Mouse (Mus musculus) erythroblast, embryonic 14.5 days (primary cell): ENCODE data around the gene Slf2. TPM values are rescaled to one million over a fixed set of nuclear protein-coding genes. Genes with fewer than 3 reads are reported as not detected.

Experiments
- H3K27me3 ChIP-seq: 2 replicates; pipeline ENCODE4 v1.6.1; 2012; ENCODE audit warnings: inconsistent platforms; ENCODE audit not compliant: control insufficient read depth
- H3K36me3 ChIP-seq: 2 replicates; pipeline ENCODE4 v1.6.1; 2012; ENCODE audit warnings: mild to moderate bottlenecking, inconsistent platforms; ENCODE audit not compliant: control insufficient read depth
- H3K4me1 ChIP-seq: 2 replicates; pipeline ENCODE4 v1.6.1; 2012; ENCODE audit warnings: inconsistent platforms; ENCODE audit not compliant: control insufficient read depth
- H3K4me3 ChIP-seq: replicated peaks from 2 replicates; pipeline ENCODE3; 2012; ENCODE audit warnings: moderate library complexity, mild to moderate bottlenecking, inconsistent platforms
- H3K9me3 ChIP-seq: 2 replicates; pipeline ENCODE4 v1.6.1; 2012; ENCODE audit warnings: low read length, inconsistent platforms, mixed read lengths; ENCODE audit not compliant: control insufficient read depth
- GATA1 ChIP-seq: IDR thresholded peaks from 2 replicates; pipeline ENCODE4 v1.6.1; 2012; ENCODE audit warnings: low read length, inconsistent platforms, mixed read lengths
- TAL1 ChIP-seq: IDR thresholded peaks from 3 replicates; pipeline ENCODE4 v1.6.1; 2012; ENCODE audit warnings: low read length, inconsistent platforms, mixed read lengths
- polyA plus RNA-seq: library from polyadenylated mRNA; stranded (reverse); fragments of >175 nt; gene quantifications from 2 replicates; pipeline ENCODE4 v1.2.3, GENCODE M21; 2012

Gene Slf2
- polyA plus RNA-seq, 1 experiment, result 0.61 TPM

DNA sequence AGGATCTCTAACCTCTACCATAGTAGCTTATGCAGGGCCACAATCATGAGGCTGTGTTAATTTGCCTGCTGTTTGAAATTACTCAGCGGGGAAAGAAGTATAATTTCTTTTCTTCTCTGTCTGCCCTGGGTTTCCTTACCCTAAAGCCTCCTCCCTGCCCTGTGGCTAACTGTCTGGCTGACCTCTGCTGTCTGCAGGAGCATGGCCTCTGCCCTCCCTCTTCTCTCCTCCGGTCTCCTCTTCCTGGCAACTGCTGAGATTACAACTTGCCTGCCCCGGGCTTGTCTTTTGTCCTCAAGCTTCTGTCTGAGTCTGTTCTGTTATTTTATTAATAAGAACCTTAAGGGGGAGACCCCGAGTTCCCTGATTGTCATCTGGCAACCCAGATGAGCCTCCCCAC is 25.6 kb upstream of the Slf2 start:
- Histone ChIP-seq H3K4me3 (no peak overlapping the region), H3K36me3 (no peaks in the 10 kb centered on the region), H3K9me3 (no peaks in the 10 kb centered on the region), H3K4me1 (no peaks in the 10 kb centered on the region), H3K27me3 (no peaks in the 10 kb centered on the region)
- TF ChIP-seq GATA1, result no peak
- no peak for TF ChIP-seq TAL1

DNA sequence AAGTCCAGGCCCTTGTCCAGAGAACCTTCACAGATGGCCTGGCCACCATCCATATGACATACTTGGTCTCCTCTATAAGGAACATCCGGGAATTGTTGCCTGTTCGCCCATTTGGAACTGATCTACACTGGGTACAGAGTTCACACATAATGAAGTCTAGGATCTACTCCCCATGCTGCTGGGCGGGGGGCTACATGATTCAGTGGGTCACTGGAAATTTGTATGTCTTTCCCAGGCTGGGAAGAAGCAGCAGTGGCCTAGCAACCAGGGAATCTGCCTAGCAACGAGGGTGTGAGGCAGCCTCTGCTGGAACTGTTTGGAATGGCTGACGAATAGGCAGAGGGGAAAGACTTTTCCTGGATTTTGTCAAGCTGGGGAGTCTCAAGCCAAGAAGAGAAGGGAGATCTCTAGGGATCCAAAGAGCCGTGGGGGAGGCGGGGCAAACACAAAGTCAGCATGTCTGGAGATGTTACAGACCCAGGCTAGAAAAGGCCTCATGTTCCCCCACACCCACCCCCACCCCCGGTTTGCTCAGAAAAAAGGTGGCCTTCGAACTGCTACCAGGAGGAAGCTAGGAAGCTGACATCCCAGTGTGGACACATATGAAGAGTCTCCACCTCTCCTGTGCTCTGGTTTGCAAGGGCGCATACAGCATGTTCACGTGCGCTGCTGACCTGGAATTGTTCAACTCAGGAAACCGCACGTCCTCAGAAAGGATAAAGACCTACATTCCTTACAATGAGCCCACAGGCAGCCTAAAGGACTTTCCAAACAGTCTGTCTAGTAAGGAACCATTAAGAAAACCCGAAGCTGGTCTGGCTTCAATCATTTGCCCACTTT is 22.9 kb upstream of the Slf2 start:
- TF ChIP-seq GATA1 (no peak), TAL1 (no peak)
- no peaks in the 10 kb centered on the region for H3K27me3 ChIP-seq
- no peak overlapping the region for H3K4me3 ChIP-seq
- H3K9me3 ChIP-seq, result no peaks in the 10 kb centered on the region
- H3K4me1 ChIP-seq, result no peaks in the 10 kb centered on the region
- no peaks in the 10 kb centered on the region for H3K36me3 ChIP-seq

DNA sequence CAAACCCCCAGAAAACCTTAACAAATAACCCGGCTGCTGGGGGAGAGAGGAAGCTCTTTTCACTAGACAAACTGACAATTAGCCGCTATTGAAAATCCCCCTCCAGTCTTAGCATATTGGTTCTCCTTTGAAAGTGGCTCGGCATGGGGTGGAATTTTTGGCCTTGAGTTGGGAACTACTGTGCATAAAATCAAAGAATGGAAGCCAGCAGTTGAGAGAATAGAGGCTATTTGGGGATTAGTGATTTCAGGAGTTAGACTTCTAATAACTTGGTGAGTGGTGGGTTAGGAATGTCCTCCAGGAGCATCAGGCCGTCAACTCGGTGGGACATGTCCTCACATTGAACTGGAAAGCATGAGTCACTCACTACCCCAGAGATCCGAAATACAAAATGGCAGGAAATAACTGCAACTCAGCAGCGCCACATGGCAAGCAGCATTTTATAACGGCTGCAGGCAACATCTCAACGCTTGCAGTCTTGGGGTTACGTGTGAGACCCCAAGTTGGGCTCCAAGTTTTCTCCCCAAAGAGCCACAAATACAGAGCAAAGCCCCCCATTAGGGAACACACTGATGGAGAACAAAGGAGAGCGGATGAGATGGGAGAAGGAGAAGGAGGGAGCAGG is 22.0 kb upstream of the Slf2 start:
- no peaks in the 10 kb centered on the region for H3K36me3 ChIP-seq
- no peaks in the 10 kb centered on the region for H3K4me1 ChIP-seq
- H3K9me3 ChIP-seq, result no peaks in the 10 kb centered on the region
- H3K4me3 ChIP-seq, result no peak overlapping the region
- TF ChIP-seq GATA1, result no peak
- TF ChIP-seq TAL1, result no peak
- no peaks in the 10 kb centered on the region for H3K27me3 ChIP-seq

DNA sequence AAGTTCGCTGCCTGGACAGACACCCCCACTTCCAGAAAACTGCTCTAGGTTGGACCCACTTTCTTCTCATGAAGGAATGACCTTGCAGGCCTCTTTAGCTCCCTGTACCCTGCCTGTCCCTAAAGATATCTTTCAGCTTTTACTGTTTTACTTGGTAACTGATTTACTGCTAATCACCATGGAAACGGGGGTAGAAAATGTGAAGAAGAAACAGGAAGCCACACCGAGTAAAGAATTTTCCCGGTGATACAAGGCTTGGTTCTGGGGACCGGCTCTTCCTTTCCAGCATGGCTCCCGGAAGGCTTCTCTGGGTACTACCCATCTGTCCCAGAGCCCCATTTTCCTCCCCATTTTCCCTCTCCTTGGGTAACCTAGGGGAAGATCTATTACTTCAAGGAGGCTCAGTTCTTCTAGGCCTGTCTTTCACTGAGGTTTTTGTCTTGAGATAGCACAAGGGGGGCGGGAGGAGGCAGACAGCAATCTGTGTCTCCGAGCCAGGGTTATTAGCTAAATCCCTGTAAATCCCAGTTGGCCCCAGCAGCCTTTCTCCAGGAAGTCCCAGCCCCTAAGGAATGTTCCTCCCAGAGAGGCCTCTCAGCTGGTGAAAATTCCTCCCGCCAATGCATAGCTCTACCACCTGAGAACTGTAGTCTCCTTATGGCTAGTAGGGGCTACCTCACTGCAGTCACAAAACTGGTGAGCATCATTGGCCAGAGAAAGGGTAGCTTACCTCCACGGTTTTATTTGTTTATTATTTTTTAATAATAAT is 16.3 kb upstream of the Slf2 start:
- TF ChIP-seq TAL1 (no peak), GATA1 (no peak)
- Histone ChIP-seq H3K4me3 (no peak overlapping the region), H3K36me3 (no peaks in the 10 kb centered on the region), H3K4me1 (no peaks in the 10 kb centered on the region), H3K27me3 (no peaks in the 10 kb centered on the region), H3K9me3 (no peaks in the 10 kb centered on the region)

DNA sequence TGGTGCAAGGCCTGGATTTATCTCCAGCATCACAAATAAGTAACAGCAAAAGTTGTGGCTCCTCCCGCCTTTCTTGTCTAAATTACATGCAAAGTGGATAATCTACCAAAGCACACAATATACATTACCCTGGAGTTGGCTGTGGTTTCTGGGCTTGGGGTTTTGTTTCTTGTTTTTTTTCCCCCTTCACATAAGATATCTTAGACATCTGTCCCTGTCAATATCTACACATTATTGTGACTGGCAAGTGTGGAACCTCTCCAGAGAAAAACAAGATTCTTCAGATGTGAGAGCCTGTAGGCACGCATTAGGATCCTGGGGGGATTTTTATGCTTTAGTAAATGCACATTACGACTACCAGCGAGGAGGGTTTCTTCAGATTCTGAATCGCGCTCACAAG is 12.8 kb upstream of the Slf2 start:
- H3K4me1 ChIP-seq, result no peaks in the 10 kb centered on the region
- no peak for TF ChIP-seq GATA1
- no peak for TF ChIP-seq TAL1
- no peaks in the 10 kb centered on the region for H3K9me3 ChIP-seq

DNA sequence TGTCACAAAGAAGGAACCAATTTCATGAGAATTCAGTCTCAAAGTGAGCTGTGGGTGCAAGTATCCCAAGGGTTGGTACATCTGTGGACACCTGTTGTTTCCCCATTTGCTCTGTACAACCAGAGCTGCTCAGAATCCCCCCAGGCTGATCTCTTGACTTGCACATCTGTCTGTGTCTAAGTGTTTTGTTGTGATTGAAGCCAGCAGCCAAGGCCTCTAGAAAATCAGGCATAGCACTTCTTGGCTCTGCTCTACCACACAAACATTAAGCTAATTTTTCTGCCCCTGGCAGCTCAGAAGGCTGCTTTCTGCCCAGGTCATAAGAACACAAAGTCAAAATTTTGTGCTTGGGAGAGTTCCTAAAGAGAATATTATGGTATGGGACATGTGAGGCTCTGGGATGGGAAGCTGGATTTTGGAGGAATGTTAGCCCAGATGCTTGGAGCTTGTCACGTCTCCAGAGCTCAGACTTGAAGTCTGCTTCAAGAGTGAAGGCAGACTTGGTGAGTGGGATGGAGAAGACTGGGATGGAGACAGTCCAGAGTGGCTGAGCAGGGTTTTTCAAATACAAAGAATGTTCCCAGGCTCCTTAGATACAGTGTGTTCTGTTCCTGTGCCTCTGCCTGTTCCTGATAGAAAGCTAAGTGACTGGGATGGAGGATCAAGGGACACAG is 9.3 kb upstream of the Slf2 start:
- Histone ChIP-seq H3K9me3 (no peaks in the 10 kb centered on the region), H3K36me3 (no peaks in the 10 kb centered on the region), H3K4me3 (no peak overlapping the region), H3K4me1 (no peaks in the 10 kb centered on the region), H3K27me3 (peaks cover 3% of the 10 kb centered on the region)
- TF ChIP-seq GATA1 (no peak), TAL1 (no peak)

More for the DNA sequence above, 12.8 kb upstream of the Slf2 start:
- no peak overlapping the region for H3K4me3 ChIP-seq
- H3K27me3 ChIP-seq, result no peaks in the 10 kb centered on the region
- no peaks in the 10 kb centered on the region for H3K36me3 ChIP-seq

DNA sequence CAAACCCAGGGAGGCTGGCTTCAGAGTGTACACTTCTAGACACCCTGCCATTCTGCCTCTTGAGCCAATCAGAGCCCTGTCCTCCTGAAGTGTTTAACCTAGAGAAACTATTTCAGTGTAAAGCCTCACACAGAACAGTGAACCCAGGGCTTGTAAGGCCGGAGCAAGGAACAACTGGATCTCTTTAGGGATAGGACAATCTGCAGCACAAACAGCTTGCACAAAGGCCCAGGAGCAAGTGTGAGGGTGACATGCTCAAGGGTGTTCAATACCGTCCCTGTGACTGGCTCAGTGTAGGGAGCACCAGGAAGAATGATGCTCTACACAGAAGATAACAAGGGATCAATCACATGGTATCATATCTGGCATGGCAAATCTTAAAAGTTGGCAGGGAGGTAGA is 8.4 kb upstream of the Slf2 start:
- Histone ChIP-seq H3K4me1 (no peaks in the 10 kb centered on the region), H3K27me3 (peaks cover 7% of the 10 kb centered on the region), H3K9me3 (no peaks in the 10 kb centered on the region), H3K36me3 (no peaks in the 10 kb centered on the region), H3K4me3 (no peak overlapping the region)
- TF ChIP-seq TAL1, result no peak
- TF ChIP-seq GATA1, result no peak

DNA sequence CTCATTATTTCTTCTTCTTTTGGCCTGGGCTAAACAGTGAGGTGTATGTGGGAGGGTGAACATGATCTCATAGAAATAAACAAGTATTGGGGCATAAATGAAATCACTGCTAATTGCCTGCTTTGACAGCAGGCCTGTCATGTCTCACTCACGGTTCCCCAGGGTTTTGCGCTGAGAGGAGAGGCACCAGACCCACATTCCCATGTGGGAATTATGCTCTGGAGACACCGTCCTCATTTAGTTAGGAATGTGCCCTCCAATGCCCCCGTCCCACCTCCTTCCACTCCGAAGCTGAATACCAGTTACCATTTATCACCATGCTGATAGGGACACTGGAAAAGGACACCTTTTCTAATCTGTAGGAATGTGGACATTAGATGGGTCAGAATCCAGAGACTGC is 6.3 kb upstream of the Slf2 start:
- Histone ChIP-seq H3K4me1 (no peaks in the 10 kb centered on the region), H3K9me3 (no peaks in the 10 kb centered on the region), H3K4me3 (no peak overlapping the region), H3K36me3 (no peaks in the 10 kb centered on the region), H3K27me3 (peaks cover 7% of the 10 kb centered on the region)
- TF ChIP-seq GATA1 (no peak), TAL1 (no peak)
